Mouse (Mus musculus) lung, embryonic 15.5 days (tissue): Measurements from ENCODE around the gene Fam98a. TPM values are rescaled to one million over a fixed set of nuclear protein-coding genes. Genes with fewer than 3 reads are reported as not detected.

Experiments used
- ATAC-seq: fragments of 200-750 bp; cut with Nextera tagmentation; 2 replicates; pipeline ENCODE4 v1.8.0; 2017; ENCODE audit warnings: moderate number of reproducible peaks, borderline replicate concordance; ENCODE audit not compliant: low FRiP score, low TSS enrichment; ENCODE audit errors: extremely low read depth
- H3K27ac ChIP-seq: fragments of 300-500 bp; sonication (generic); 2 replicates; pipeline ENCODE4 v1.5.1; 2015; ENCODE audit warnings: moderate library complexity, mild to moderate bottlenecking, inconsistent platforms
- H3K27me3 ChIP-seq: fragments of 300-500 bp; sonication (generic); 2 replicates; pipeline ENCODE4 v1.6.1; 2015; ENCODE audit warnings: inconsistent platforms
- H3K36me3 ChIP-seq: fragments of 300-500 bp; sonication (generic); 2 replicates; pipeline ENCODE4 v1.6.1; 2015; ENCODE audit warnings: inconsistent platforms
- H3K4me1 ChIP-seq: fragments of 300-500 bp; sonication (generic); 2 replicates; pipeline ENCODE4 v1.6.1; 2015; ENCODE audit warnings: inconsistent platforms
- H3K4me2 ChIP-seq: fragments of 300-500 bp; sonication (generic); 2 replicates; pipeline ENCODE4 v1.6.1; 2015; ENCODE audit warnings: inconsistent platforms, mild to moderate bottlenecking, moderate library complexity
- H3K4me3 ChIP-seq: fragments of 300-500 bp; sonication (generic); 2 replicates; pipeline ENCODE4 v1.5.1; 2015; ENCODE audit warnings: mild to moderate bottlenecking, inconsistent platforms
- H3K9ac ChIP-seq: fragments of 300-500 bp; sonication (generic); 2 replicates; pipeline ENCODE4 v1.6.1; 2015; ENCODE audit warnings: inconsistent platforms
- H3K9me3 ChIP-seq: fragments of 300-500 bp; sonication (generic); 2 replicates; pipeline ENCODE4 v1.6.1; 2016; ENCODE audit warnings: inconsistent platforms
- WGBS: fragments of 180-500 bp; shearing (Covaris S2); methylation state at CpG from one replicate; pipeline ENCODE4 v1.1.7; 2015; 5-methylcytosine and 5-hydroxymethylcytosine counted together
- polyA plus RNA-seq: library from polyadenylated mRNA; unstranded; fragments of >200 nt; fragmentation: Nextera tagmentation; extraction: Ambion mirVana; gene quantifications from 2 replicates; pipeline ENCODE4 v1.2.1, GENCODE M21; 2015

Gene Fam98a
- polyA plus RNA-seq, 1 experiment from 2014 or later, result 25.7 TPM

DNA sequence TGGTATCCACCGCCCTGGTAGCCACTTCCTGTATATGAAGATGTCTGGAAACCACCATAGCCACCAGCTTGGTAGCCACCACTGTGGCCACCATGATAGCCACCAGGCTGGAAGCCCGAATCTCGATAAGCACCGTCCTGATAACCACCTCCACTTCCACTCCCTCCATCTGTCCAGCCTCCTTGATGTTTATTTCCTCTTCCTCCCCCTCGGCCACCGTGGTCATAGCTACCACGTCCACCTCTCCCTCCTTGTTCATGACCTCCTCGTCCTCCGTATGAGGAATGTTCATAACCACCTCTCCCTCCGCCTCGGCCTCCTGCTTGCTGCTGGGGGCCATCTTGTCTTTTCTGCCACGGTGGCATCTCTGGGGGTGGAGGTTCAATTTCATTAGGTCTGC, 13.3 kb downstream of the Fam98a start:
- no peak for ATAC-seq
- Histone ChIP-seq H3K36me3 (peaks cover 9% of the 10 kb centered on the region), H3K27ac (peak overlapping the region; percentile 21), H3K4me1 (peaks cover 8% of the 10 kb centered on the region; the same call in 1 of the 2 replicates), H3K9me3 (no peaks in the 10 kb centered on the region), H3K9ac (no peak overlapping the region), H3K4me2 (no peak overlapping the region), H3K4me3 (no peak overlapping the region), H3K27me3 (no peaks in the 10 kb centered on the region)
- 66% methylated on average over 12 of the region's 12 CpGs for WGBS

DNA sequence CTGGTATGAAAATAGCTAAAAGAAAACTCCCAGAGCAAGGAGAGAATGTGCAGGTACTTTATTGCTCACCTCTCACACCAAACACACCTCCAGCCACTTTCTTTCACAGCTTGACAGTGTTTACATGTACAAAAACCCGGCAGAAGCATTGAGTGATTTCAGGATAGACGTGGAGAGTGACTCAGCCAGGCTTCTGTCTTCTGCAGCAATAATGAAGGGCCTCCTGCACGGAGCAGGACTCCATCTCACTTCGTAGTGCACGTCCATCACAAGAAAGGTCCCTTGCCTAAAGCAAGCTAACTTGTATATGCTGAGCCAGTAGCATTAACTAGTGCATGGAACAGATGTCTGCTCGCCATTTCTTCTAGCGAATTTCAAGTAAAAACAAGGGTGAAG, 14.7 kb downstream of the Fam98a start:
- Histone ChIP-seq H3K9ac (no peak overlapping the region), H3K4me2 (no peak overlapping the region), H3K4me3 (no peak overlapping the region), H3K27ac (no peak overlapping the region), H3K36me3 (peaks cover 9% of the 10 kb centered on the region), H3K4me1 (peaks cover 8% of the 10 kb centered on the region; the same call in 1 of the 2 replicates), H3K27me3 (no peaks in the 10 kb centered on the region), H3K9me3 (no peaks in the 10 kb centered on the region)
- ATAC-seq, result no peak
- WGBS, result 66% methylated on average over 7 of the region's 7 CpGs

GRCm38 (mm10) chr17:75536396-75537049, 15.2 kb downstream of the Fam98a start:
- peaks cover 9% of the 10 kb centered on the region for H3K36me3 ChIP-seq
- ATAC-seq, result no peak
- no peaks in the 10 kb centered on the region for H3K9me3 ChIP-seq
- no peak overlapping the region for H3K9ac ChIP-seq
- WGBS, result 34% methylated on average over 6 of the region's 6 CpGs
- no peaks in the 10 kb centered on the region for H3K27me3 ChIP-seq
- no peak overlapping the region for H3K4me2 ChIP-seq
- H3K4me3 ChIP-seq, result no peak overlapping the region
- no peak overlapping the region for H3K27ac ChIP-seq
- peaks cover 8% of the 10 kb centered on the region; the same call in 1 of the 2 replicates for H3K4me1 ChIP-seq

DNA sequence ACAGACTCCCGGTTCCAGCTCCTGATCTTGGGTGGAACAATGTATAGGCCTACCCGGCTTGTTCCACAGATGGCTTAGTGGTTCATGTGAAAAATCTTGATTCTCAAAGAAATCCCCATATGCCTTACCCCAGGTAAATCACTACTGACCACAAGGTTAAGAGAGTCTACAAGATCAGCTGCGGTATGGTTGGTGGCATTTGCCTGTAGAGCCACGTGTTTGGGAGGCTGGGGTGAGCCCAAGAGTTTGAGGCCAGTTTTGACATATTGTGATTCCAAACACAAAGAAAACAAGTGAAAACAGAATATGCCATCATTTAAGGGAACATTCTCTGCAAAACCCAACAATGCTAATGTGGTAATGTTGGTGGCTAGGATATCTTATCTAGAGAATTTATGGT, 16.1 kb downstream of the Fam98a start:
- Histone ChIP-seq H3K27ac (no peak overlapping the region), H3K27me3 (no peaks in the 10 kb centered on the region), H3K9me3 (no peaks in the 10 kb centered on the region), H3K9ac (no peak overlapping the region), H3K4me3 (no peak overlapping the region), H3K4me2 (no peak overlapping the region), H3K4me1 (peaks cover 8% of the 10 kb centered on the region; the same call in 1 of the 2 replicates), H3K36me3 (peaks cover 9% of the 10 kb centered on the region)
- WGBS, result 88% methylated on average over 4 of the region's 4 CpGs
- no peak for ATAC-seq

- no peak for ATAC-seq
- 57% methylated on average over 12 of the region's 12 CpGs for WGBS
- Histone ChIP-seq H3K9me3 (no peaks in the 10 kb centered on the region), H3K4me3 (no peak overlapping the region), H3K4me2 (no peak overlapping the region), H3K9ac (no peak overlapping the region), H3K27me3 (no peaks in the 10 kb centered on the region), H3K27ac (no peak overlapping the region), H3K4me1 (peaks cover 6% of the 10 kb centered on the region; the same call in 1 of the 2 replicates), H3K36me3 (peaks cover 9% of the 10 kb centered on the region)
Measured at GRCm38 (mm10) chr17:75534314-75535020, 17.3 kb downstream of the Fam98a start.

- Histone ChIP-seq H3K4me2 (no peak overlapping the region), H3K4me3 (no peak overlapping the region), H3K9ac (no peak overlapping the region), H3K9me3 (no peaks in the 10 kb centered on the region), H3K36me3 (no peaks in the 10 kb centered on the region), H3K27ac (no peak overlapping the region), H3K27me3 (no peaks in the 10 kb centered on the region), H3K4me1 (no peaks in the 10 kb centered on the region)
- ATAC-seq, result no peak
- WGBS, result 73% methylated on average over 6 of the region's 6 CpGs
Measured at GRCm38 (mm10) chr17:75532469-75532986, 19.2 kb downstream of the Fam98a start.

DNA sequence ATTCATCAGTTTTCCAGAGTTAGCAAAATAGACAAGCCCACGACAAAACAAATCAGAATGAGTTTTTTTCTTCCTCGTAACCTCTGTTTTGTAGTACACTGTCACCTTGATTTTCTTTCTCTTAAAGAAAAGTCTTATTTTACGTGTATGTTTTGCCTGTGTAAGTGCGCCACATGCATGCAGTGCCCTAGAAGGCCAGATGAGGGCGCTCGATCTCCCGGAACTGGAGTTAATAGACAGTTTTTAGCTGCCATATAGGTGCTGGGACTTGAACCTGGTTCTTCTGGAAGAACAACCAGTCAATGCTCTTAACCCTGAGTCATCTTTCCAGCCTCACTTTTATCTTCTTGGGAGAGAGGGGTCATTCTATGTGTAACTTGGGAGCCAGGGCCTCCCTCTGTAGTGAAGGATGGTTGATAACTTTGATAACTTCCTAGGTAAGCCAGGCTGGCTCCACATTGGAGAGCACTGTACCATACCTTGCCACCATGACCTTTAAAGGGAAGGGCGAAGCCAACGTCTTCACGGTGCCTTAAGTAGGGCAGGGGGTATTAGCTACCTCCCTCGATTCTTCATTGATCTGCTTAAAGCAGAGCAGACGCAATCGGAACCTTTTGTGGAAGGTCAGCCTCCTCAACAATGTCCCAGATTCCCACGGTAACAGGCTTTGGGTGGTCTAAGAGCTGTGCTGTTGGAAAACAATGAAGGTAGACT, 22.4 kb downstream of the Fam98a start:
- 93% methylated on average over 14 of the region's 14 CpGs for WGBS
- H3K4me2 ChIP-seq, result no peak overlapping the region
- no peaks in the 10 kb centered on the region for H3K4me1 ChIP-seq
- H3K27me3 ChIP-seq, result no peaks in the 10 kb centered on the region
- no peaks in the 10 kb centered on the region for H3K9me3 ChIP-seq
- no peak overlapping the region for H3K27ac ChIP-seq
- no peak for ATAC-seq
- H3K9ac ChIP-seq, result no peak overlapping the region
- H3K4me3 ChIP-seq, result no peak overlapping the region
- H3K36me3 ChIP-seq, result no peaks in the 10 kb centered on the region

- WGBS, result 75% methylated on average over 1 of the region's 1 CpGs
Measured at GRCm38 (mm10) chr17:75526411-75526810, 25.3 kb downstream of the Fam98a start.

DNA sequence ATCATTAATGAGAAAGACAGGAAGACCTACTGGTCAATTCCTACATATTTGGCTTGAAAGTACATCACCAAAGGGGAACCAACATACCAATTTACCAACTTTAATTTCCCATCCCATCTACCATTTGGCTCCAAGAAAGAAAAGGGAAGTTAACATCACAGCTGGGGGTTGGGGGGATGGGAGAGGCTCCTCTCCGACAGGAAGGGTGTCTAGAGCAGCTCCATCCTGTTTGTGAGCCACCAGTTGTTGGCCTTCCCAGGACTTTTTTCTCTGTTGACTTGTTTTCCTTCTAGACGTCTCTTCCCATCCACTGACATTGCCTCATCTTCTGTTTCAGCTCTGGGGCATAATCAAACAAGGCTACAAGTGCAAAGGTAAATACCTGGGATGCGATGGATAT, 27.9 kb downstream of the Fam98a start:
- no peak overlapping the region for H3K4me2 ChIP-seq
- 48% methylated on average over 3 of the region's 3 CpGs for WGBS

More at GRCm38 (mm10) chr17:75526411-75526810, 25.3 kb downstream of the Fam98a start:
- no peak overlapping the region for H3K4me3 ChIP-seq
- H3K36me3 ChIP-seq, result no peaks in the 10 kb centered on the region
- no peak overlapping the region for H3K9ac ChIP-seq
- no peaks in the 10 kb centered on the region for H3K9me3 ChIP-seq
- H3K27ac ChIP-seq, result no peak overlapping the region
- H3K27me3 ChIP-seq, result no peaks in the 10 kb centered on the region
- 0 out of 2 replicates have a peak, but pooled peaks cover 6% of the 10 kb centered on the region for H3K4me1 ChIP-seq
- no peak for ATAC-seq
- no peak overlapping the region for H3K4me2 ChIP-seq

GRCm38 (mm10) chr17:75522347-75523065, 29.2 kb downstream of the Fam98a start:
- WGBS, result 30% methylated on average over 9 of the region's 9 CpGs
- no peak for ATAC-seq
- no peak overlapping the region for H3K4me2 ChIP-seq
- H3K27ac ChIP-seq, result no peak overlapping the region
- H3K4me1 ChIP-seq, result 0 out of 2 replicates have a peak, but pooled peaks cover 6% of the 10 kb centered on the region
- H3K36me3 ChIP-seq, result no peaks in the 10 kb centered on the region
- H3K9me3 ChIP-seq, result no peaks in the 10 kb centered on the region
- H3K9ac ChIP-seq, result no peak overlapping the region
- no peak overlapping the region for H3K4me3 ChIP-seq
- no peaks in the 10 kb centered on the region for H3K27me3 ChIP-seq

More for the DNA sequence above, 27.9 kb downstream of the Fam98a start:
- Histone ChIP-seq H3K4me1 (0 out of 2 replicates have a peak, but pooled peaks cover 6% of the 10 kb centered on the region), H3K27ac (no peak overlapping the region), H3K4me3 (no peak overlapping the region), H3K27me3 (no peaks in the 10 kb centered on the region), H3K9me3 (no peaks in the 10 kb centered on the region), H3K9ac (no peak overlapping the region), H3K36me3 (no peaks in the 10 kb centered on the region)
- no peak for ATAC-seq

- WGBS, result 44% methylated on average over 6 of the region's 6 CpGs
- Histone ChIP-seq H3K4me2 (no peak overlapping the region), H3K36me3 (no peaks in the 10 kb centered on the region), H3K9ac (no peak overlapping the region), H3K4me3 (no peak overlapping the region), H3K9me3 (no peaks in the 10 kb centered on the region), H3K27ac (no peak overlapping the region), H3K4me1 (0 out of 2 replicates have a peak, but pooled peaks cover 6% of the 10 kb centered on the region), H3K27me3 (no peaks in the 10 kb centered on the region)
- no peak for ATAC-seq
Measured at GRCm38 (mm10) chr17:75521236-75521842, 30.4 kb downstream of the Fam98a start.
